Mouse (Mus musculus) thymus, adult 2 months (tissue): Measurements from ENCODE around the gene Cpm.

Experiments
- CTCF ChIP-seq: fragments of 200-500 bp; IDR thresholded peaks from 2 replicates; pipeline ENCODE4 v1.5.1; 2012; ENCODE audit warnings: mild to moderate bottlenecking, control low read depth, low read length, moderate library complexity, borderline replicate concordance; ENCODE audit not compliant: control insufficient read depth, poor library complexity, insufficient read depth; ENCODE audit errors: extremely low read depth
- POLR2A ChIP-seq: fragments of 200-500 bp; IDR thresholded peaks from 2 replicates; pipeline ENCODE4 v1.6.1; 2012; ENCODE audit warnings: mild to moderate bottlenecking, low read length, control low read depth, moderate library complexity; ENCODE audit not compliant: control insufficient read depth, poor library complexity, insufficient read depth; ENCODE audit errors: extremely low read depth

DNA sequence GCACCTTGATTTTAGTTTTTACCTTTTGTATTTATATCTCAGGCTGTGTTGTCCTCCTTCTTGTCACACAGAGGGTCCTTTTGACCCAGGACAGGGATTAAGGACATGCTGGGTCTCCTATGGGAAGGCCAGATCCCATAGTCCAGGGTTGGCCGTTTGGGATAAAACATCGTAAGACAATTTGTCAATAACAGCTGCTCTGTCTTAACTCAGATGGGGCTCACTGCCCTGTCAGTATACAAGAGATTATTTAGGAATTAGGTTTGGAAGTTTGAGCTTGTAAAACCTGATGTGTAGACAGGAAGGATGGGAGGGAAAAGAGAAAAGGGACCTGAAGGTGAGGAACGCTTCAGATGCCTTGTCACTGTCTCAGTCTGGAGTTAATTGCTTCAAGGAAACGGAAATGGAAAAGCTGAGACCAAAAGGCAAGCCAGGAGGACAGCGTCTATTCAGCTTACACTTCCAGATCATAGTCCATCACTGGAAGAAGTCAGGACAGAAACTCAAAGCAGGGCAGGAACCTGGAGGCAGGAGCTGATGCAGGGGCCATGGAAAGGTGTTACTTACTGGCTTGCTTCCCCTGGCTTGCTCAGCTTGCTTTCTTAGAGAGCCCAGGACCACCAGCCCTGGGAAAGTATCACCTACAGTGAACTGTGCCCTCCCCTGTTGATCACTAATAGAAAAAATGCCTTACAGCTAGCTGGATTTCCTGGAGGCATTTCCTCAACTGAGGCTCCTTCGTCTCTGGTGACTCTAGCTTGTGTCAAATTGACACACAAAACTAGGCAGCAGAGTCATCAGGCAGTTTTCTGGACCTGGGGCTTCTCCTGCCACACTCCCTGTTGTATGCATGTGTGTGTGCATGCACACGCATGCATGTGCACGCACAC is 27.9 kb upstream of the Cpm start:
- TF ChIP-seq CTCF (no peak), POLR2A (no peak)
